Mouse (Mus musculus) MEL (cell line): ENCODE measurements at regions not wholly inside any gene's neighbourhood (a gene's known extent, or its start where the extent isn't known, plus 50 kb on each side); places are given as distances from the start of the nearest gene placed in this dataset.

Source experiments
- DNase-seq: peaks from one replicate; pipeline ENCODE4 v3.0.0; 2011; ENCODE audit warnings: low read depth, low spot score
- H3K27ac ChIP-seq: 2 replicates; pipeline ENCODE4 v1.5.1; 2012; ENCODE audit warnings: low read depth, mild to moderate bottlenecking, control low read depth, low read length, moderate library complexity; ENCODE audit not compliant: control insufficient read depth
- H3K27me3 ChIP-seq, 2 experiments: fragments of 150-350 bp in 1 of 2; sonication (generic) in 1 of 2; 2 replicates each; pipeline ENCODE4 v1.6.1; 2012; ENCODE audit warnings: low read length in 2 of 2, mild to moderate bottlenecking in 2 of 2, improper control_type of control experiment in 1 of 2, moderate library complexity in 1 of 2; ENCODE audit not compliant: insufficient read depth in 2 of 2, control insufficient read depth in 1 of 2
- H3K36me3 ChIP-seq, 2 experiments: 2 replicates each; pipeline ENCODE4 v1.6.1; 2012 to 2014; ENCODE audit warnings: low read length in 2 of 2, improper control_type of control experiment in 1 of 2, inconsistent platforms in 1 of 2, mild to moderate bottlenecking in 1 of 2; ENCODE audit not compliant: insufficient read depth in 2 of 2, control insufficient read depth in 1 of 2
- H3K4me1 ChIP-seq, 2 experiments: fragments of 150-350 bp in 1 of 2; sonication (generic) in 1 of 2; 2 replicates each; pipeline ENCODE4 v1.6.1; 2012; ENCODE audit warnings: low read length in 2 of 2, improper control_type of control experiment in 1 of 2, mild to moderate bottlenecking in 1 of 2; ENCODE audit not compliant: insufficient read depth in 2 of 2, control insufficient read depth in 1 of 2
- H3K4me3 ChIP-seq, 2 experiments: fragments of 150-350 bp in 1 of 2; sonication (generic) in 1 of 2; 2 replicates each; pipeline ENCODE4 v1.5.1; 2012; ENCODE audit warnings: low read depth in 2 of 2, low read length in 2 of 2, mild to moderate bottlenecking in 2 of 2, moderate library complexity in 2 of 2, control low read depth in 1 of 2, improper control_type of control experiment in 1 of 2; ENCODE audit not compliant: control insufficient read depth in 1 of 2, insufficient read depth in 1 of 2
- H3K79me2 ChIP-seq: 2 replicates; pipeline ENCODE4 v1.6.1; 2012; ENCODE audit warnings: mild to moderate bottlenecking, low read length, moderate library complexity; ENCODE audit not compliant: control insufficient read depth, poor library complexity, insufficient read depth
- H3K9ac ChIP-seq: 2 replicates; pipeline ENCODE4 v1.6.1; 2012; ENCODE audit warnings: low read depth, mild to moderate bottlenecking, control low read depth, low read length, moderate library complexity; ENCODE audit not compliant: control insufficient read depth, poor library complexity, severe bottlenecking
- H3K9me3 ChIP-seq: fragments of 150-350 bp; sonication (generic); replicated peaks from 2 replicates; pipeline ENCODE4 v1.6.1; 2012; ENCODE audit warnings: mild to moderate bottlenecking, low read length, improper control_type of control experiment, moderate library complexity; ENCODE audit not compliant: insufficient read depth
- CHD1 ChIP-seq: IDR thresholded peaks from 2 replicates; pipeline ENCODE4 v1.6.1; 2012; ENCODE audit warnings: low read depth, mild to moderate bottlenecking, inconsistent platforms, low read length, improper control_type of control experiment
- E2F4 ChIP-seq: IDR thresholded peaks from 2 replicates; pipeline ENCODE4 v1.6.1; 2011; ENCODE audit warnings: low read depth, low read length, improper control_type of control experiment, borderline replicate concordance
- HCFC1 ChIP-seq: IDR thresholded peaks from 2 replicates; pipeline ENCODE4 v1.6.1; 2012; ENCODE audit warnings: low read depth, mild to moderate bottlenecking, inconsistent platforms, low read length, improper control_type of control experiment, moderate library complexity
- JUND ChIP-seq: IDR thresholded peaks from 2 replicates; pipeline ENCODE4 v1.6.1; 2011; ENCODE audit warnings: low read depth, mild to moderate bottlenecking, improper control_type of control experiment, low read length
- MAZ ChIP-seq: IDR thresholded peaks from 2 replicates; pipeline ENCODE4 v1.6.1; 2012; ENCODE audit warnings: low read depth, mild to moderate bottlenecking, inconsistent platforms, low read length, improper control_type of control experiment
- MYC ChIP-seq: IDR thresholded peaks from 2 replicates; pipeline ENCODE4 v1.6.1; 2011; ENCODE audit warnings: low read depth, mild to moderate bottlenecking, low read length, improper control_type of control experiment, moderate library complexity
- NELFE ChIP-seq: IDR thresholded peaks from 2 replicates; pipeline ENCODE4 v1.6.1; 2011; ENCODE audit warnings: low read depth, low read length, improper control_type of control experiment
- NRF1 ChIP-seq: IDR thresholded peaks from 2 replicates; pipeline ENCODE4 v1.6.1; 2014; ENCODE audit warnings: low read depth, mild to moderate bottlenecking, inconsistent platforms, low read length, improper control_type of control experiment, moderate library complexity; ENCODE audit not compliant: poor library complexity, insufficient read depth, severe bottlenecking
- RAD21 ChIP-seq: IDR thresholded peaks from 2 replicates; pipeline ENCODE4 v1.6.1; 2011; ENCODE audit warnings: mild to moderate bottlenecking, low read depth, low read length, improper control_type of control experiment
- RCOR1 ChIP-seq: IDR thresholded peaks from 2 replicates; pipeline ENCODE4 v1.6.1; 2012; ENCODE audit warnings: low read depth, mild to moderate bottlenecking, inconsistent platforms, low read length, improper control_type of control experiment
- SIN3A ChIP-seq: IDR thresholded peaks from 2 replicates; pipeline ENCODE4 v1.6.1; 2012; ENCODE audit warnings: low read length, improper control_type of control experiment, inconsistent platforms
- SMC3 ChIP-seq: IDR thresholded peaks from 2 replicates; pipeline ENCODE4 v1.6.1; 2011; ENCODE audit warnings: low read depth, low read length, improper control_type of control experiment
- TAL1 ChIP-seq: IDR thresholded peaks from 2 replicates; pipeline ENCODE4 v1.6.1; 2012; ENCODE audit warnings: mild to moderate bottlenecking, inconsistent platforms, low read length, moderate library complexity, mixed read lengths
- UBTF ChIP-seq: IDR thresholded peaks from 2 replicates; pipeline ENCODE4 v1.6.1; 2012; ENCODE audit warnings: low read depth, mild to moderate bottlenecking, inconsistent platforms, low read length, improper control_type of control experiment, moderate library complexity, borderline replicate concordance; ENCODE audit not compliant: insufficient read depth
- USF2 ChIP-seq, 2 experiments: IDR thresholded peaks; 2 replicates each; pipeline ENCODE4 v1.6.1; 2011 to 2012; ENCODE audit warnings: improper control_type of control experiment in 2 of 2, low read length in 2 of 2, borderline replicate concordance in 1 of 2, inconsistent platforms in 1 of 2, low read depth in 1 of 2, mild to moderate bottlenecking in 1 of 2; ENCODE audit not compliant: insufficient read depth in 1 of 2
- ZKSCAN1 ChIP-seq: IDR thresholded peaks from 2 replicates; pipeline ENCODE4 v1.6.1; 2012; ENCODE audit warnings: low read depth, mild to moderate bottlenecking, inconsistent platforms, low read length, improper control_type of control experiment, moderate library complexity

GRCm38 (mm10) chrX:142481203-142481815, 91.0 kb upstream of the Acsl4 start:
- TF ChIP-seq JUND, result no peak
- TF ChIP-seq UBTF, result no peak
- Histone ChIP-seq H3K27ac (no peak overlapping the region), H3K27me3 (peaks cover 2 to 5% of the 10 kb centered on the region in 2 experiments; a peak in 3 of 4 replicates), H3K9me3 (no peaks in the 10 kb centered on the region), H3K4me3 (no peak overlapping the region), H3K9ac (no peak overlapping the region), H3K4me1 (no peaks in the 10 kb centered on the region), H3K36me3 (no peaks in the 10 kb centered on the region), H3K79me2 (no peaks in the 10 kb centered on the region)
- no peak for DNase-seq

GRCm38 (mm10) chrX:142488078-142488477, 97.7 kb upstream of the Acsl4 start:
- Histone ChIP-seq H3K27ac (no peak overlapping the region), H3K4me1 (no peaks in the 10 kb centered on the region), H3K36me3 (no peaks in the 10 kb centered on the region), H3K79me2 (no peaks in the 10 kb centered on the region), H3K27me3 (peaks cover 9 to 28% of the 10 kb centered on the region in 2 experiments), H3K9ac (no peak overlapping the region), H3K4me3 (no peak overlapping the region), H3K9me3 (no peaks in the 10 kb centered on the region)
- no peak for DNase-seq
- TF ChIP-seq HCFC1 (no peak), RCOR1 (no peak), CHD1 (no peak), UBTF (no peak), NRF1 (no peak), E2F4 (no peak)
- TF ChIP-seq, all 39 proteins: peak for 0

- Histone ChIP-seq H3K9me3 (no peaks in the 10 kb centered on the region), H3K9ac (no peak overlapping the region), H3K27ac (no peak overlapping the region), H3K79me2 (no peaks in the 10 kb centered on the region), H3K4me3 (no peak overlapping the region), H3K36me3 (no peaks in the 10 kb centered on the region), H3K4me1 (no peaks in the 10 kb centered on the region), H3K27me3 (peaks cover 9 to 34% of the 10 kb centered on the region in 2 experiments)
- TF ChIP-seq MYC (no peak), NELFE (no peak), ZKSCAN1 (no peak), USF2 (IDR thresholded peaks at IDR 0.05; ENCODE audit: borderline replicate concordance in 1 of 2, insufficient read depth in 1 of 2, low read depth in 1 of 2, low read length in 2 of 2) (no peak), RAD21 (no peak), SIN3A (no peak), TAL1 (no peak), MAZ (no peak), SMC3 (no peak), JUND (no peak), RCOR1 (no peak)
- DNase-seq, result no peak
These were observed 99.9 kb upstream of the Acsl4 start for GRCm38 (mm10) chrX:142490093-142490717.
